Mouse (Mus musculus): ENCODE data around the gene Dazap1. TPM values are rescaled to one million over a fixed set of nuclear protein-coding genes. Genes with fewer than 3 reads are reported as not detected.
"Not testable (repeated sequence)": the region's sequence is repeated elsewhere in the genome, so short reads cannot be mapped to it uniquely, and the experiment has no call there.

The Dazap1 gene
- polyA plus RNA-seq, 1 experiment from 2014 or later, result 48.2 TPM

GRCm38 (mm10) chr10:80238306-80238705, 23.0 kb upstream of the Dazap1 start:
- no peaks in the 10 kb centered on the region for H3K27me3 ChIP-seq (ENCODE audit: poor library complexity, severe bottlenecking)
- DNase-seq (ENCODE audit: extremely low spot score, low spot score), result no peak
- H3K9me3 ChIP-seq, result no peaks in the 10 kb centered on the region
- H3K4me3 ChIP-seq, result no peak overlapping the region
- no peak overlapping the region for H3K27ac ChIP-seq
- peaks cover 100% of the 10 kb centered on the region for H3K36me3 ChIP-seq (replicated peaks)
- WGBS, result 96% methylated on average over 3 of the region's 3 CpGs
- H3K4me1 ChIP-seq, result peaks cover 18% of the 10 kb centered on the region

- Histone ChIP-seq H3K36me3 (replicated peaks) (peaks cover 100% of the 10 kb centered on the region), H3K4me1 (0 out of 2 replicates have a peak, but pooled peaks cover 6% of the 10 kb centered on the region), H3K27ac (no peak overlapping the region), H3K27me3 (ENCODE audit: poor library complexity, severe bottlenecking) (no peaks in the 10 kb centered on the region), H3K9me3 (no peaks in the 10 kb centered on the region), H3K4me3 (no peak overlapping the region)
- 94% methylated on average over 6 of the region's 6 CpGs for WGBS
- no peak for DNase-seq (ENCODE audit: extremely low spot score, low spot score)
Measured at GRCm38 (mm10) chr10:80239791-80240190, 21.5 kb upstream of the Dazap1 start.

- no peak for DNase-seq (ENCODE audit: extremely low spot score, low spot score)
- Histone ChIP-seq H3K27ac (no peak overlapping the region), H3K4me1 (peaks cover 15% of the 10 kb centered on the region), H3K36me3 (replicated peaks) (peaks cover 77% of the 10 kb centered on the region), H3K4me3 (peak overlapping the region; percentile 12; the same call in 1 of the 2 replicates), H3K27me3 (ENCODE audit: poor library complexity, severe bottlenecking) (no peaks in the 10 kb centered on the region), H3K9me3 (no peaks in the 10 kb centered on the region)
- 87% methylated on average over 9 of the region's 9 CpGs for WGBS
Measured at GRCm38 (mm10) chr10:80242088-80242487, 19.2 kb upstream of the Dazap1 start.

GRCm38 (mm10) chr10:80242607-80243006, 18.7 kb upstream of the Dazap1 start:
- H3K36me3 ChIP-seq (replicated peaks), result peaks cover 72% of the 10 kb centered on the region
- H3K9me3 ChIP-seq, result no peaks in the 10 kb centered on the region
- H3K27ac ChIP-seq, result no peak overlapping the region
- peaks cover 15% of the 10 kb centered on the region for H3K4me1 ChIP-seq
- H3K4me3 ChIP-seq, result peak overlapping the region; percentile 12; the same call in 1 of the 2 replicates
- no peaks in the 10 kb centered on the region for H3K27me3 ChIP-seq (ENCODE audit: poor library complexity, severe bottlenecking)
- no peak for DNase-seq (ENCODE audit: extremely low spot score, low spot score)
- WGBS, result 91% methylated on average over 3 of the region's 3 CpGs

- peak; percentile 40 for DNase-seq (ENCODE audit: extremely low spot score, low spot score)
- Histone ChIP-seq H3K4me3 (peak overlapping the region; percentile 18; the same call in 1 of the 2 replicates), H3K9me3 (no peaks in the 10 kb centered on the region), H3K36me3 (replicated peaks) (peaks cover 49% of the 10 kb centered on the region), H3K27ac (peak overlapping the region; percentile 78), H3K4me1 (peaks cover 26% of the 10 kb centered on the region), H3K27me3 (ENCODE audit: poor library complexity, severe bottlenecking) (no peaks in the 10 kb centered on the region)
- 46% methylated on average over 5 of the region's 5 CpGs for WGBS
Measured at GRCm38 (mm10) chr10:80244791-80245399, 16.4 kb upstream of the Dazap1 start.

- no peaks in the 10 kb centered on the region for H3K27me3 ChIP-seq (ENCODE audit: poor library complexity, severe bottlenecking)
- H3K4me3 ChIP-seq, result peak overlapping the region; percentile 18; the same call in 1 of the 2 replicates
- H3K27ac ChIP-seq, result peak overlapping the region; percentile 78
- H3K9me3 ChIP-seq, result no peaks in the 10 kb centered on the region
- 5% methylated on average over 4 of the region's 4 CpGs for WGBS
- H3K36me3 ChIP-seq (replicated peaks), result peaks cover 42% of the 10 kb centered on the region
- DNase-seq (ENCODE audit: extremely low spot score, low spot score), result peak; percentile 77
- H3K4me1 ChIP-seq, result peaks cover 33% of the 10 kb centered on the region
Measured at GRCm38 (mm10) chr10:80245600-80245999, 15.7 kb upstream of the Dazap1 start.

GRCm38 (mm10) chr10:80247849-80248248, 13.4 kb upstream of the Dazap1 start:
- no peaks in the 10 kb centered on the region for H3K9me3 ChIP-seq
- H3K27ac ChIP-seq, result no peak overlapping the region
- H3K4me3 ChIP-seq, result 0 out of 2 replicates have a peak overlapping the region, but pooled peaks have one; percentile 74
- peaks cover 36% of the 10 kb centered on the region for H3K4me1 ChIP-seq
- WGBS, result 68% methylated on average over 6 of the region's 6 CpGs
- H3K36me3 ChIP-seq (replicated peaks), result peaks cover 26% of the 10 kb centered on the region
- no peaks in the 10 kb centered on the region for H3K27me3 ChIP-seq (ENCODE audit: poor library complexity, severe bottlenecking)
- no peak for DNase-seq (ENCODE audit: extremely low spot score, low spot score)

GRCm38 (mm10) chr10:80248437-80248836, 12.8 kb upstream of the Dazap1 start:
- H3K9me3 ChIP-seq; H3K27me3 ChIP-seq (ENCODE audit: poor library complexity, severe bottlenecking); DNase-seq (ENCODE audit: extremely low spot score, low spot score): not testable (repeated sequence)
- 66% methylated on average over 3 of the region's 3 CpGs for WGBS
- Histone ChIP-seq H3K4me1 (peaks cover 36% of the 10 kb centered on the region), H3K36me3 (replicated peaks) (peaks cover 26% of the 10 kb centered on the region), H3K4me3 (peak overlapping the region; percentile 74), H3K27ac (0 out of 2 replicates have a peak overlapping the region, but pooled peaks have one; percentile 91)

GRCm38 (mm10) chr10:80248971-80249640, 12.2 kb upstream of the Dazap1 start, which contains the start of gene Ndufs7:
TSS of gene Ndufs7 (plus strand) at chr10:80249121.
- Histone ChIP-seq H3K4me3 (peak within 1 kb of the TSS; percentile 74), H3K27ac (peak within 1 kb of the TSS; percentile 91), H3K4me1 (peaks cover 36% of the 10 kb centered on the region), H3K36me3 (replicated peaks) (peaks cover 26% of the 10 kb centered on the region), H3K27me3 (ENCODE audit: poor library complexity, severe bottlenecking) (no peaks in the 10 kb centered on the region), H3K9me3 (no peaks in the 10 kb centered on the region)
- peak; percentile 92 for DNase-seq (ENCODE audit: extremely low spot score, low spot score)
- WGBS, result under 1% methylated on average over 53 of the region's 53 CpGs

- Histone ChIP-seq H3K27me3 (ENCODE audit: poor library complexity, severe bottlenecking) (no peaks in the 10 kb centered on the region), H3K27ac (peak overlapping the region; percentile 91), H3K4me3 (peak overlapping the region; percentile 74), H3K9me3 (no peaks in the 10 kb centered on the region), H3K4me1 (peaks cover 36% of the 10 kb centered on the region), H3K36me3 (replicated peaks) (peaks cover 28% of the 10 kb centered on the region)
- DNase-seq (ENCODE audit: extremely low spot score, low spot score), result no peak
- 46% methylated on average over 2 of the region's 2 CpGs for WGBS
Measured at GRCm38 (mm10) chr10:80250059-80250458, 11.2 kb upstream of the Dazap1 start.

GRCm38 (mm10) chr10:80250573-80250972, 10.7 kb upstream of the Dazap1 start:
- WGBS, result 90% methylated on average over 4 of the region's 4 CpGs
- Histone ChIP-seq H3K9me3 (no peaks in the 10 kb centered on the region), H3K36me3 (replicated peaks) (peaks cover 33% of the 10 kb centered on the region), H3K27ac (no peak overlapping the region), H3K27me3 (ENCODE audit: poor library complexity, severe bottlenecking) (no peaks in the 10 kb centered on the region), H3K4me1 (peaks cover 31% of the 10 kb centered on the region), H3K4me3 (peak overlapping the region; percentile 74)
- no peak for DNase-seq (ENCODE audit: extremely low spot score, low spot score)

- Histone ChIP-seq H3K4me1 (peaks cover 32% of the 10 kb centered on the region), H3K27me3 (ENCODE audit: poor library complexity, severe bottlenecking) (no peaks in the 10 kb centered on the region), H3K9me3 (no peaks in the 10 kb centered on the region), H3K4me3 (no peak overlapping the region), H3K27ac (no peak overlapping the region), H3K36me3 (replicated peaks) (peaks cover 47% of the 10 kb centered on the region)
- no peak for DNase-seq (ENCODE audit: extremely low spot score, low spot score)
Measured at GRCm38 (mm10) chr10:80252011-80252410, 9.3 kb upstream of the Dazap1 start.

Data from forebrain, embryonic 10.5 days (tissue).